Mouse (Mus musculus): Measurements from ENCODE around the gene Cyp4f14. TPM values are rescaled to one million over a fixed set of nuclear protein-coding genes. Genes with fewer than 3 reads are reported as not detected.
"Not testable (repeated sequence)": the region's sequence is repeated elsewhere in the genome, so short reads cannot be mapped to it uniquely, and the experiment has no call there.

Cyp4f14 gene
- total RNA-seq, 2 experiments from 2014 or later: not detected

DNA sequence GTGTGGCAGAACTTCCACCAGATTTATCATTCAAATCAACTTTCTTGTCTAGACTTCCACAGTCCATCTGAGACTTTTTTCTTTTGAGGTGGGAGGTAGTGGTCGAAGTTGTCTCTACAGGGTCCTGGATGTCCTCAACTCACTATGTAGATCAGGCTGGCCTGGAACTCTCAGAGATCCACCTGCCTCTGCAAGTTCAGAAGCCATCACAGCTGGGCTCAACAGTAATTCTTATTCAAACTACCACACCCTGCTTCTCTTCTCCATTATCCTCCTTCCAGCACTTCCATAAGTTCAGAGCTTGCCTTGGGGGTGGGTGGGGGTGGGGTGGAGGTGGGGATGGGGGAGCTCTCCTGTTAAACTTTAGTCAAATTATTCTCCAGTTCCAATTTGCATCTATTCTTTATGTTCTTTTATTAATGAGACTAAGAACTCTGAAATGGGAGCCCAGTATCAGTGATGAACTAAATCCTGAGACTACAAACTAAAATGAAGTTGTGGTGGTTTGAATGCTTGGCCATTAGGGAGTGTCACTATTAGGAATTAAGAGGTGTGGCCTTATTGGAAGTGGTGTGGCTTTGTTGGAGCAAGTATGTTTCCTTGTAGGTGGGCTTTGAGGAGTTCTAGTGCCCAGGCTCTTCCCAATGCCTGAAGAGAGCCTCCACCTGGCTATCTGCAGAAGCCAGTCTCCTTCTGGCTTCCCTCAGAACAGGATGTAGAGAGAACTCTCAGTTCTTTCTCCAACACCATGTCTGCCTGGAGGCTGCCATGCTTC, 15.2 kb downstream of the Cyp4f14 start:
- ATAC-seq (replicated peaks; ENCODE audit: low FRiP score, poor library complexity, severe bottlenecking): no peak

DNA sequence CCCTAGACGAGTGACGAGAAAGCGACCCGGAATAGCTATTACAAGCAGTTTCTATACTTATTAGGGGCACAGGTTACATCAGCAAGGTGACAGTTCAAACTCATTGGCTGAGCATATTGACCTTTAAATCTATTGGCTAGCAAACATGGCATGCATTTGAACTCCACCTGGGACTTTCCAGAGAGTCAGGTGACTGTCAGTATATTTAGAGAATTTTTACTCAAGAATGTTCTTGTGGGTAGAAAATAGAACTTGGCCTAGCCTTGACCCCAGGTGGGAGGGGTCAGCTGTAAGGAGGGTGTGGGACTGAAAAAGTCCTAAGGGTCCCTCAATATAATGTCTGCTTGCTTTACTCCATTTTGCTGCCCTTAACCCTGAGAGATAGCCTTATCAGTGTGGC, 21.7 kb downstream of the Cyp4f14 start:
- ATAC-seq (replicated peaks; ENCODE audit: low FRiP score, poor library complexity, severe bottlenecking): no peak

DNA sequence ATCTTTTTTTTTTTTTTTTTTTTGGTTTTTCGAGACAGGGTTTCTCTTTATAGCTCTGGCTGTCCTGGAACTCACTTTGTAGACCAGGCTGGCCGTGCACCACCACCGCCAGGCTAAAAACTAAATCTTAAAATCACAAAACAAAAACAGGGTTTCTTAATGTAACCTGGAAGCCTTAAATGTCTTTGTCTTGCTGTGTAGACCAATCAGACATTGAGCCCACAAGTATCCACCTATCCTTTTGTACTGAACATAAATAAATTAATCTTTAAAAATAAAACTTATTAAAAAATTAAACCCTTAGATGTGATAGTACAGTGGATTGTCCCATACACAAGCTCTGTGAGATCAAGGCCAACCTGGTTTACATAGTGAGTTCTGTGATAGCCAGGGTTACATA, 23.2 kb downstream of the Cyp4f14 start:
- ATAC-seq (replicated peaks; ENCODE audit: low FRiP score, poor library complexity, severe bottlenecking): no peak

DNA sequence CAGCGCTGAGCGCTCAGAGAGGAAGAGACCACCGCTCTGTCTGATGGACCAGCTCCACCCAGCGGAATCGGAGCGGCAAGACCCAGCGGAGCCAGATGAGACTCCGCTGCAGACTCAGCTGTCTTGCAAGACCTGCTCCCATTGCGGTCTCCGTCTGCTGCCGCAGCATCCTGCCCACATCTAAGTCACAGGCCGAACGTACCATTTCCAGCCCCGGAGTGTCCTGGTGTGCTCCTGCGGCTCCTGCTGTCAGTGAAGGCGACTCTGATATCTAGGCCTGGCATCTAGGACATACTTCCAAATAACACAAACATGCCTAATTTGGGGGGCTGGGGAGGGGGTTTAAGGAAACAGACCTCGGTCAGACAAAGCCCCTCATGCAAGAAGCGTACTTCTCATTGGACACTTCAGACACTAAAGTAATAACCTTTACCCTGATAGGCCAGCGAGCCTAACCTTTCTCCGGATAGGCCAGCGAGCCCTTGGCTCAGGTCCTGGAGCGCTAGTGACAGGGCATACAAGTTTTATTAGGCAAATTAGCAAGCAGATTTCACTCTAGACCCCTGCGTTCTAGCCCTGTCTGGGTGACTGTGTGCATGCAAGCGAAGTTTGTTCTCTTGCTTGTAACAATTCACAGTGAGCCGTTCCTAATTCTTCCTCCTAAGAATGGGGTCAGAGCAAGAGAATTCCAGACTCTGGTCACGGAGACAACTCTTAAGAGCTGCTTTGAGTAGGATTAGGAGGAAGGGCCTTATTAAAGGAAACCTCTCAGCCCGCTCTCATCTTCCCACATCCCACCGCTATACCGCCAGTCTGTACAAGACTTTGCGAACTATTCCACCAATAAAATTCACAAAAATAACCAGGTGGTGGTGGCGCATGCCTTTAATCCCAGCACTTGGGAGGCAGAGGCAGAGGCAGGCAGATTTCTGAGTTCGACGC, 25.6 kb downstream of the Cyp4f14 start, which contains the start of gene Zfp870:
Gene Zfp870 (minus strand): TSS at position 404 of the 942 bp plus-strand sequence.
- peak; percentile 94 for ATAC-seq (replicated peaks; ENCODE audit: low FRiP score, poor library complexity, severe bottlenecking)

DNA sequence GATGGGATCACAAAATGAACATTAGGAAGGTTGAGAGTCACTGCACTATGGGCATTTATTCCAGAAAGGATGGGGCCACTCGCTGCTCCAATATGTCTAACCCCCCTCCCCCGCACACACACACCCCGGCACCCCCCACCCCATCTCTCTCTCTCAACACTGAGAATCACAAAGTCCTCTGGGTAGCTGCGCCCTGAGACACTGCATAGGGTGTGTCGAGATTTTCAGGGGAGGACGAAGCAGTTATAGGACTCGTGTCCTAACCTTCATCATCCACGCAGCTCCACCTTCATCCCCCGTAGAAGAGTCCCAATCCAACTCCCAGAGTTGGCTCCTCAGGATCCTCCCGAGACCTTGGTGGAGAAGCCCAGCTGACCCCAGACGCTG, 26.3 kb downstream of the Cyp4f14 start:
- ATAC-seq (replicated peaks; ENCODE audit: low FRiP score, poor library complexity, severe bottlenecking): 0 out of 2 replicates have a peak, but pooled peaks have one; percentile 20

DNA sequence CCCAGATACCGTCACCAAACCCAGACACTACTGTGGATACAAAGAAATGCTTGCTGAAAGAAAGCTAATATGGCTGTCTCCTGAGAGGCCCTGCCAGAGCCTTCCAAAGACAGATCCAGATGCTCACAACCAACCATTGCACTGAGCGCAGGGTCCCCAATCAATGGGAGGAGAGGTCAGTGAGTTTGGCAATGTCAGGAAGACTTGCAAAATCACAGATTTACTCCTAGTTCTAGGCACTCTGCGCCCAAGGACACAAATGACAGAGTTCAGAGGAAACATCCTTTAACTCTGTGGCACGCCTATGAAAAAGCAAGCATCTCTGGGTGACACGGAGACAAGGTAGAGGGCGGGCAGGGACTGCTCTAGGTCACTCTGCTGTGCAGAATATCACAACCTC, 27.5 kb downstream of the Cyp4f14 start:
- no peak for ATAC-seq (replicated peaks; ENCODE audit: low FRiP score, poor library complexity, severe bottlenecking)

DNA sequence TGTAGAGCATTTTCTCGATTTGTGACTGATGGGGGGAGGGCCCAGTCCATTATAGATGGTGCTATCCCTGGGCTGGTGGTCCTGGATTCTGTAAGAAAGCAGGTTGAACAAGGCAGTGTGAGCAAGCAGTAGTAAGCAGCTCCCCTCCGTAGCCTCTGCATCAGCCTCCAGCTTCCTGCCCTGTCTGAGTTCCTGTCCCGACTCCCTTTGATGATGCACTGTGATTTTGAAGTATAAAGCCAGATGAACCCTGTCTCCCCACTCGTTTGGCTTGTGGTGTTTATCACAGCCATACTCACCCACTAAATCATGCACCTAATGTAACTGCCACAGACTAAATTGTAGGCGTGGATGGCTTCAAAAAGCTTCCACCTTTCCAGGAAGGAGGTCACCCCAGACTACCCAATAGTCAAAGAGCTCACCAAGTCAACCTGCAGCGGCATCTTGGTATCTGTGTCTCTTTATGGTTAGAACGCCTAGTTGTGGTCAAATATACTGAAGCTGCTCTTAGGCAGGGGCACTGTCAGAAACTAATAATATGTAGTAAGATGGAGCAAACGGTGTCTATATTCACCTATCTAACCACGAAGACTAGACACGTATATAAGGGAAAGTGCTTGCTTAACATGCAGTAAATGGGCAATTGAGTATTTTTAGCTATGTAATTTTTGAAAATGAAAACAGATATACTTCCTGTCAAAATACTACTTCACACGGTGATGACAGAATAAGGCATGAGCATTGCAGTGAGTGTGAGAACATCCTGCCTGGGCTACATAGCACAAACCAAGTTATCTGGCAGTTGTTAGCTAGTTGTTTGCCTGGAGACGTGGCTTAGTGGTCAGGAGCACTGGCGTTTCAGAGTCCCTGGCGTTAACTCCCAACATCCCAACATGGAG, 36.6 kb downstream of the Cyp4f14 start:
- no peak for ATAC-seq (replicated peaks; ENCODE audit: low FRiP score, poor library complexity, severe bottlenecking)

DNA sequence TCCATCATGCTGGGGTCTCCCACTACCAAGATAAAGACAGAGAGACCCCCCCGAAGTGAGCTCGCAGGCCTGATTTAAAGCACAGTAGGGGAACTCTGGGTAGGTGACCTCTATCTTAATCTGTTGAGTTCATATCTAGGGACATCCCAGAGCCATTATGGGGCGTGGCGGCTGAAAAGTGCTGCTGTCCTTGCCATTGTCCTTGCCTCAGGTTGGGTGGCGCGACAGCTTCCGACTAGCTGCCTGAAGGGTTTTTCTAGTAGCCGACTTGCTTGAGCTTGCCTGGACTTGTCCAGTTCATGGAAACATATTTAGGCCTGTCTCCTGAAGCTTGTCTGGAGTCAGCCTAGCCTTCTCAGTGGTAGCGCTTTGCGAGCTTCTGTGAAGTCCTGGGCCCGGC, 38.4 kb downstream of the Cyp4f14 start:
- ATAC-seq (replicated peaks; ENCODE audit: low FRiP score, poor library complexity, severe bottlenecking): no peak

DNA sequence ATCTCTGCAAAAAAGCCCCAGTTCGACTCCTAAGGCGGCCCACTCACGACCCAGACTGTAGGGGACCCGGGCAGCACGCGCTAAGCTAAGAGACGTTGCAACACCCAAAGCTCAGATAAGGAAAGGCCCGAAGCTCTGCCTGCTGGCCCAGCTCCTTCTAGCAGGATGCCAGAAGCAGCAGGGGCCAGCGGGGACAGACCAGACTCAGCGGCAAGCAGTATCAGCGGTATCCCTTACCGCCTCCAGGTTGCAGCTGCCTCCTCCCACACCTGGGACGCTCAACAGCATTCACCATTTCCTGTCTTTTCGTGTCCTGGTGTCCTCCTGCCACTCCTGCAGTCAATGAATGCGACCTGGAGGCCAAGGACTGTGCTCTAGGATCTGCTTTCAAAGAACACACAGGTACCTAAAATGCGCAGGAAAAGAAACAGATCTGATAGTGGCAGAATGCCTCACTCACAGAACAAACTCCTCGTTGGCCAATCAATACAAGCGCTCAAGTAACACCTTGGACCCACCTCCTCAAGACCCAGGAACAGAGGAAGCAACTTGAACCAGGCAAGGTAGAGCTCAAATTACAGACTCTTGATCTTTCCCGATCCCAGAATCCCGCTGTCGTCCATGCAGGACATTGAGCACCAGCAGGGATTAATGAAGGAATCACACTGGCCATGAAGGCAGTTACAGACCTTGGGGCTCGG, 39.5 kb downstream of the Cyp4f14 start:
- no peak for ATAC-seq (replicated peaks; ENCODE audit: low FRiP score, poor library complexity, severe bottlenecking)

DNA sequence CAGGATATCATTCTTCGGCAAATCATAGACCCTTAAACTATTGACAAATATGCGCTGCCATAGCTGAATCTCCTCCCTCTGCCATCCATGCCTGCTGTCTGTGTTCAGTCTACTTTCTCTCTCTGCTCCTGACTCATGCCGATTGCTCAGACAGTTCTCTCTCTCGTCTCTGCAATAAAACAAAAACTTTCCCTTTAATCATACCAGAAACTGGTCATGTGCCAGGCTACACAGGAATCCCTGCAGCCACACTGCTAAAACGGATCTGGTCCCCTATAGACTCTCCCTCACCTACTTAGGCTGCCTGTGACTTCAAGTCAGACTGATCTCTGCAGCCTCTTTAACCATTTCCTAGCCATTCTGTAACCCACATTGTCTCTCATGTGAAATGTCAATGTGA, 44.4 kb downstream of the Cyp4f14 start:
- no peak for ATAC-seq (replicated peaks; ENCODE audit: low FRiP score, poor library complexity, severe bottlenecking)

DNA sequence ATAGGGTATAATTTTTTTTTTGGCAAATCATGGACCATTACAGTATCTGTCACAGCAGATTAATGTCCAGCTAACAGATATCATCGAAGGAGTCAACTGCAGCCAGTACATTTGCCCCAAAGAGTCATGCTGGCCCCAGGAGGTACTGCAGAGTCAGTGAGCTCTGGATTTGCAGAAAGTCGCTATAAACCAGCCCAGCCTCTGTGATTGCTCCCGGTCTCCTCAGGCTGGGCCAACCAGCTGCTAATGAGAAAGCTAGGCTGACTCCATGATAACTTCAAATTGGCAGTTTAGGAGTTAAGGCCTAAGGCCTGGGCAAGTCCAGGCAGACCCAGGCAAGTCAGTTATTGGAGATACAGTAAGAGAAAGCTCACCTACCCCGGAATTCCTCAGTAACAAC, 45.1 kb downstream of the Cyp4f14 start:
- ATAC-seq (replicated peaks; ENCODE audit: low FRiP score, poor library complexity, severe bottlenecking): no peak

DNA sequence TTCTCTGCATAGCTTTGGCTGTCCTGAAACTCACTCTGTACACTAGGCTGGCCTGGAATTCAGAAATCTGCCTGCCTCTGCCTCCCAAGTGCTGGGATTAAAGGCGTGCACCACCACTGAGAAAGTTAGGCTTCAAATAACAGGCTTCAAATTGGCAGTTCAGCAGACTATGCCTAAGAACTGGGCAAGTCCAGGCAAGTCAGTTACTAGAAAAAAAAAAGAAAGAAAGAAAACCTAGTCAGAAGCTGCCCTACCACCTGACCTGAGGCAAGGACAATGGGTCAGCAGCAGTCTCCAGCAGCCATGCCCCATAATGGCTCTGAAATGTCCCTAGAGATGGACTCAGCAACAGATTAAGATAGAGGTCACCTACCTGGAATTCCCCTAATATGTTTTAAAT, 45.7 kb downstream of the Cyp4f14 start:
- ATAC-seq (replicated peaks; ENCODE audit: low FRiP score, poor library complexity, severe bottlenecking): no peak

DNA sequence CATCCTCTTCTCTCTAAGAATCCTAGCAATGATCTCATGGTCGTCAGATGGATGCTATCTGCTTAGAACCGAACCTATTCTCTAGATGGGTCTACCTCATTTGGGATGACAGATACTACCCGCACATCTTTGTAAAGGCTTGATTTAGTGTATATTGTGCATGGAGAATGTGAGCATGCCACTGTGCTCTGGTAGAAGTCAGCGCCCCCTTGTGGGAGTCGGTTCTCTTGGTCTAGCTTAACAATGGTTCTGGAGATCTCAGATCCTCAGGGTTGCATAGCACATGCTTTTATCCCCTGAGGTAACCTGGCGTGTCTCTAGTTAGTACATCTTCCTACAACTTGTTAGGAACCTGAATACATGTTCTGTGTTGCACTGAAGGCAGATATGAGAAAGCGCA, 49.9 kb downstream of the Cyp4f14 start:
- ATAC-seq (replicated peaks; ENCODE audit: low FRiP score, poor library complexity, severe bottlenecking): 0 out of 2 replicates have a peak, but pooled peaks have one; percentile 39

DNA sequence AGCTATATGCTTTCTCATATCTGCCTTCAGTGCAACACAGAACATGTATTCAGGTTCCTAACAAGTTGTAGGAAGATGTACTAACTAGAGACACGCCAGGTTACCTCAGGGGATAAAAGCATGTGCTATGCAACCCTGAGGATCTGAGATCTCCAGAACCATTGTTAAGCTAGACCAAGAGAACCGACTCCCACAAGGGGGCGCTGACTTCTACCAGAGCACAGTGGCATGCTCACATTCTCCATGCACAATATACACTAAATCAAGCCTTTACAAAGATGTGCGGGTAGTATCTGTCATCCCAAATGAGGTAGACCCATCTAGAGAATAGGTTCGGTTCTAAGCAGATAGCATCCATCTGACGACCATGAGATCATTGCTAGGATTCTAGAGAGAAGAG, 60.4 kb downstream of the Cyp4f14 start:
- not testable (repeated sequence) for ATAC-seq (replicated peaks; ENCODE audit: low FRiP score, poor library complexity, severe bottlenecking)

Other genes with a start within 250 kb of the Cyp4f14 start
- gene Cyp4f15, start 231.7 kb downstream of the Cyp4f14 start, total RNA-seq (2015; ENCODE audit: low replicate concordance): not detected in 2 replicates
- not detected in 2 replicates for gene Cyp4f15, start 231.7 kb downstream of the Cyp4f14 start, total RNA-seq (2017; ENCODE audit: low replicate concordance)
- 67.1 and 71.0 TPM in 2 replicates for gene Zfp871, start 129.1 kb downstream of the Cyp4f14 start, total RNA-seq (2015; ENCODE audit: low replicate concordance)
- gene Zfp871, start 129.1 kb downstream of the Cyp4f14 start, total RNA-seq (2017; ENCODE audit: low replicate concordance): 39.3 and 51.0 TPM in 2 replicates
- gene Zfp811, start 107.4 kb downstream of the Cyp4f14 start, total RNA-seq (2015; ENCODE audit: low replicate concordance): 1.3 TPM in 1 of 2 replicates, not detected in the other
- not detected in 2 replicates for gene Zfp811, start 107.4 kb downstream of the Cyp4f14 start, total RNA-seq (2017; ENCODE audit: low replicate concordance)
- gene Zfp799, start 87.1 kb downstream of the Cyp4f14 start, total RNA-seq (2015; ENCODE audit: low replicate concordance): 0.42 and 1.1 TPM in 2 replicates
- 0.45 and 1.4 TPM in 2 replicates for gene Zfp799, start 87.1 kb downstream of the Cyp4f14 start, total RNA-seq (2017; ENCODE audit: low replicate concordance)
- gene Zfp870, start 25.7 kb downstream of the Cyp4f14 start, total RNA-seq (2015; ENCODE audit: low replicate concordance): 0.84 and 1.1 TPM in 2 replicates
- gene Zfp870, start 25.7 kb downstream of the Cyp4f14 start, total RNA-seq (2017; ENCODE audit: low replicate concordance): 0.64 and 0.83 TPM in 2 replicates
- 3.6 and 14.7 TPM in 2 replicates for gene Cyp4f13, start 30.1 kb upstream of the Cyp4f14 start, total RNA-seq (2015; ENCODE audit: low replicate concordance)
- gene Cyp4f13, start 30.1 kb upstream of the Cyp4f14 start, total RNA-seq (2017; ENCODE audit: low replicate concordance): 2.6 and 4.1 TPM in 2 replicates
- gene Zfp472, start 48.5 kb upstream of the Cyp4f14 start, total RNA-seq (2015; ENCODE audit: low replicate concordance): 5.9 and 13.3 TPM in 2 replicates
- gene Zfp472, start 48.5 kb upstream of the Cyp4f14 start, total RNA-seq (2017; ENCODE audit: low replicate concordance): 6.5 and 12.2 TPM in 2 replicates
- gene Zfp952, start 75.8 kb upstream of the Cyp4f14 start, total RNA-seq (2015; ENCODE audit: low replicate concordance): 0.72 and 6.3 TPM in 2 replicates
- gene Zfp952, start 75.8 kb upstream of the Cyp4f14 start, total RNA-seq (2017; ENCODE audit: low replicate concordance): 2.1 and 2.3 TPM in 2 replicates
- gene Zfp763, start 116.1 kb upstream of the Cyp4f14 start, total RNA-seq (2015; ENCODE audit: low replicate concordance): 0.36 and 2.1 TPM in 2 replicates
- gene Zfp763, start 116.1 kb upstream of the Cyp4f14 start, total RNA-seq (2017; ENCODE audit: low replicate concordance): 2.8 and 3.3 TPM in 2 replicates
- gene 4921501E09Rik, start 150.7 kb upstream of the Cyp4f14 start, total RNA-seq (2015; ENCODE audit: low replicate concordance): not detected in 2 replicates
- not detected in 2 replicates for gene 4921501E09Rik, start 150.7 kb upstream of the Cyp4f14 start, total RNA-seq (2017; ENCODE audit: low replicate concordance)
- 0.72 TPM in 1 of 2 replicates, not detected in the other for gene Zfp563, start 172.0 kb upstream of the Cyp4f14 start, total RNA-seq (2015; ENCODE audit: low replicate concordance)
- 0.98 and 1.7 TPM in 2 replicates for gene Zfp563, start 172.0 kb upstream of the Cyp4f14 start, total RNA-seq (2017; ENCODE audit: low replicate concordance)
- gene Morc2b, start 222.3 kb upstream of the Cyp4f14 start, total RNA-seq (2015; ENCODE audit: low replicate concordance): not detected in 2 replicates
- gene Morc2b, start 222.3 kb upstream of the Cyp4f14 start, total RNA-seq (2017; ENCODE audit: low replicate concordance): 0.51 TPM in 1 of 2 replicates, not detected in the other